Mouse (Mus musculus): ENCODE measurements around the gene Ddx31.

GRCm38 (mm10) chr2:28799575-28799974 is 40.6 kb upstream of the Ddx31 start:
- TF ChIP-seq CTCF (IDR thresholded peaks at IDR 0.05; ENCODE audit: borderline replicate concordance, control insufficient read depth, extremely low read depth, insufficient read depth, low read length, poor library complexity): no peak
- TF ChIP-seq POLR2A (IDR thresholded peaks at IDR 0.05; ENCODE audit: control insufficient read depth, extremely low read depth, insufficient read depth, low read length, poor library complexity): no peak
